Mouse (Mus musculus): ENCODE measurements at regions not wholly inside any gene's neighbourhood (a gene's known extent, or its start where the extent isn't known, plus 50 kb on each side); places are given as distances from the start of the nearest gene placed in this dataset.

DNA sequence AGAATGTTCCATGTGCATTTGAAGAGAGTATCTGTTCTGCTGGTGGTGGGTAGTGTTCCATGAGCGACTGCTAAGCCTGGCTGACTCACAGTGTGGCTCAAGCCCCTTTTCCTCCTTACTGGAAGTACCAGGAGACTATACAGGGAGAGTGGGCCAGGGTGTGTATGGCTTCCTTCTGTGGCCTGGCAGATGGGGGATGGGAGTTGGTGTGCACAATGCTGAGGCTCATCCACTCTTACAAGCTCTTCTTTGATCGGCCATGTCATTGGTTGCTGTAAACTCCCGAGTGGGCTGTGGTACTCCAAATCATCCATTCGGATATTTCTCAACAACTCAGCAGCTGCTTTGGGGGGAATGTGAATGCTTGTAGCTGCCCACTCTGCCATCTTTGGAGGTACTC, 150.2 kb downstream of the Slc38a4 start:
- no peak for TF ChIP-seq POLR2A (IDR thresholded peaks at IDR 0.05; ENCODE audit: control insufficient read depth in 1 of 2, insufficient read depth in 1 of 2, low read depth in 1 of 2, low read length in 2 of 2, poor library complexity in 1 of 2)
- TF ChIP-seq USF2 (IDR thresholded peaks at IDR 0.05; ENCODE audit: borderline replicate concordance in 1 of 2, insufficient read depth in 1 of 2, low read depth in 1 of 2, low read length in 2 of 2), result no peak
- TF ChIP-seq MXI1 (IDR thresholded peaks at IDR 0.05; ENCODE audit: low read depth, low read length), result no peak

Measured in MEL (cell line).